Mouse (Mus musculus) liver, embryonic 14.5 days (tissue): ENCODE measurements at regions not wholly inside any gene's neighbourhood (a gene's known extent, or its start where the extent isn't known, plus 50 kb on each side); places are given as distances from the start of the nearest gene placed in this dataset.

Experiments
- ATAC-seq: fragments of 200-750 bp; cut with Nextera tagmentation; 2 replicates; pipeline ENCODE4 v1.8.0; 2017; ENCODE audit warnings: moderate number of reproducible peaks, mild to moderate bottlenecking, moderate library complexity; ENCODE audit not compliant: insufficient read depth
- DNase-seq, 3 experiments: peaks; one replicate each; pipeline ENCODE4 v3.0.0-alpha.2; 2012 to 2013; ENCODE audit warnings: low read depth in 3 of 3, low spot score in 3 of 3
- H3K27ac ChIP-seq: fragments of 300-500 bp; sonication (generic); 2 replicates; pipeline ENCODE4 v1.5.1; 2014; ENCODE audit warnings: moderate library complexity, mild to moderate bottlenecking, control low read depth, inconsistent platforms
- H3K27me3 ChIP-seq: fragments of 300-500 bp; sonication (generic); 2 replicates; pipeline ENCODE4 v1.6.1; 2014; ENCODE audit warnings: mild to moderate bottlenecking, low read length, moderate library complexity; ENCODE audit not compliant: control insufficient read depth, insufficient read depth
- H3K36me3 ChIP-seq: fragments of 300-500 bp; sonication (generic); replicated peaks from 2 replicates; pipeline ENCODE4 v1.6.1; 2014; ENCODE audit warnings: low read depth; ENCODE audit not compliant: control insufficient read depth, insufficient read depth
- H3K4me1 ChIP-seq, 2 experiments: fragments of 200-500 bp in 1 of 2; fragments of 300-500 bp in 1 of 2; sonication (generic) in 1 of 2; replicated peaks; 2 replicates each; pipeline ENCODE4 v1.6.1; 2012 to 2014; ENCODE audit warnings: antibody characterized with exemption in 1 of 2, inconsistent platforms in 1 of 2, low read length in 1 of 2; ENCODE audit not compliant: control insufficient read depth in 2 of 2, insufficient read depth in 2 of 2
- H3K4me2 ChIP-seq: fragments of 300-500 bp; sonication (generic); 2 replicates; pipeline ENCODE4 v1.6.1; 2014; ENCODE audit warnings: low read depth, mild to moderate bottlenecking, control low read depth, moderate library complexity
- H3K4me3 ChIP-seq, 2 experiments: fragments of 200-500 bp in 1 of 2; fragments of 300-500 bp in 1 of 2; sonication (generic) in 1 of 2; 2 replicates each; pipeline ENCODE4 v1.5.1; 2012 to 2014; ENCODE audit warnings: low read depth in 2 of 2, low read length in 2 of 2, mild to moderate bottlenecking in 2 of 2, control low read depth in 1 of 2, inconsistent platforms in 1 of 2, moderate library complexity in 1 of 2; ENCODE audit not compliant: insufficient read depth in 1 of 2
- H3K9ac ChIP-seq: fragments of 300-500 bp; sonication (generic); replicated peaks from 2 replicates; pipeline ENCODE4 v1.6.1; 2014; ENCODE audit warnings: mild to moderate bottlenecking, control low read depth, moderate library complexity
- H3K9me3 ChIP-seq: fragments of 300-500 bp; sonication (generic); 2 replicates; pipeline ENCODE4 v1.6.1; 2016; ENCODE audit warnings: low read length, mixed read lengths; ENCODE audit not compliant: control insufficient read depth
- CTCF ChIP-seq: IDR thresholded peaks from 2 replicates; pipeline ENCODE4 v1.5.1; 2016; ENCODE audit warnings: antibody characterized with exemption, low read depth, control low read depth
- EP300 ChIP-seq: IDR thresholded peaks from 2 replicates; pipeline ENCODE4 v1.6.1; 2016; ENCODE audit warnings: antibody characterized with exemption, low read depth
- WGBS: fragments of 180-500 bp; shearing (Covaris S2); extraction: QIAGEN DNeasy Blood & Tissue Kit; methylation state at CpG from one replicate; pipeline ENCODE4 v1.1.7; 2014; ENCODE audit not compliant: insufficient replicate concordance; 5-methylcytosine and 5-hydroxymethylcytosine counted together

DNA sequence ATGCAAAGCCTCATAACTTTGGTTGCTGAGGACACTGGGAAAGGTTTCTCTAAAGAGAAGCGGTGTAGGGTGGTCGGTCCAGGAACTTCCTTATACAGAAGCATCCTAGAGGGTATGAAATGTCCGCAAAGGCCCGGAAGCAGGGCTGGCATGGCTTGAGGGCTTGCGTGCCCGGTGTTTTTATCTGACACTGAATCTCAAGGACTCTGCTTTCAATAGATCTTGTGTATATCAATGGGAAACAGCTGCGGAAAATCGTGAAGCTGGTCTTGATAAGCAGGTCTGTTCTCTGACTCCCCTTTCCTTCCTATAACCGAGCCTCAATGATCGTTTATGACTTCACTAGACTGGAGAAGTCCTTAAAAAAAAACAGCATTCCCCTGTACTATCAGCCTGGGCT lies 580.4 kb upstream of the Gm19410 start:
- ATAC-seq (no peak), DNase-seq (no peak)
- Histone ChIP-seq H3K27me3 (no peaks in the 10 kb centered on the region), H3K9me3 (no peaks in the 10 kb centered on the region), H3K4me2 (no peak overlapping the region), H3K36me3 (no peaks in the 10 kb centered on the region), H3K9ac (no peak overlapping the region), H3K4me1 (no peaks in the 10 kb centered on the region), H3K27ac (no peak overlapping the region), H3K4me3 (no peak overlapping the region)
- TF ChIP-seq EP300 (no peak), CTCF (no peak)
- WGBS: 22% methylated on average over 10 of the region's 10 CpGs

DNA sequence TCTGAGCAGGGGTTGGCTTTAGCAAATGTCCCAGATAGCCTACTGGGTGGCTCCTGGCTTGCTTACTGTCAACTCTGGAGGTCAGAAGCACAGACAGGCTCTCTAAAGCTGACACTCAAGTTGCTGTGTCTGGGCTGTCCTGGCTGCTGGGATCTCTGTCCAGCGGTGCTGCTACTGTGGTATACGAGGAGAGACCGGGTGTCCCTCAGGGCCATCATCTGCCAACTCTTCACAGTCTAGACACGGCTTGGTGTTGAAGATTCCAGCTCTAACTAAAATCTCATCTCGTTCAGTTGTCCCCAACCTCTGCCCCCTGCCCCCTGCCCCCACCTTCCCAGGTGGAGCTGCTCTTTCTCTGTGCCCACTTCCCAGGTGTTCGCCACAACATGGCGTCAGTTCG lies 577.1 kb upstream of the Gm19410 start:
- H3K4me2 ChIP-seq: no peak overlapping the region
- H3K4me3 ChIP-seq: no peak overlapping the region
- no peaks in the 10 kb centered on the region for H3K4me1 ChIP-seq
- DNase-seq (no peak), ATAC-seq (no peak)
- WGBS: 79% methylated on average over 8 of the region's 8 CpGs
- TF ChIP-seq CTCF (no peak), EP300 (no peak)
- H3K27me3 ChIP-seq: no peaks in the 10 kb centered on the region
- no peaks in the 10 kb centered on the region for H3K9me3 ChIP-seq
- no peaks in the 10 kb centered on the region for H3K36me3 ChIP-seq
- H3K27ac ChIP-seq: no peak overlapping the region
- no peak overlapping the region for H3K9ac ChIP-seq

DNA sequence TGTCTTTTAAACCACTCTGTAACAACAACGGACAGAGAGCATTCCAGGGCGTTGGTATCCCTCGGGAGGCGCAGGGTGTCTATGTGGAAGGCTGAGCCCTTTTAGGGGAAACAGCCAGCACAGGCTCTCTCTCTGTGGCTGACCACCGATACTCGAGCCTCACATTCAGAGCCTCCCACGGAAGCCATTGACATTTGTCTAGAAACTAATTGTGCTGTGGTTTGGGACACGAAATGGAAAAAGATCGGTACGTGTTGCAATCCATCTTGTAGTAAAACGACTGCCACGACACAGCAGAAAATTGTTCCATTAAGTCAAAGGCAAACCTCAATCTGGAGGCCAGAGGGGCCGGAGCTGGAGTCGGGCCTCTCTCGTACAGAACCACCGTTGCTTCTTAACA lies 575.9 kb upstream of the Gm19410 start:
- H3K4me2 ChIP-seq: no peak overlapping the region
- H3K4me3 ChIP-seq: no peak overlapping the region
- TF ChIP-seq CTCF: no peak
- no peak for TF ChIP-seq EP300
- no peaks in the 10 kb centered on the region for H3K27me3 ChIP-seq
- no peaks in the 10 kb centered on the region for H3K36me3 ChIP-seq
- no peak overlapping the region for H3K9ac ChIP-seq
- WGBS: 36% methylated on average over 16 of the region's 16 CpGs
- DNase-seq (no peak), ATAC-seq (no peak)
- no peaks in the 10 kb centered on the region for H3K9me3 ChIP-seq
- H3K27ac ChIP-seq: no peak overlapping the region
- no peaks in the 10 kb centered on the region for H3K4me1 ChIP-seq

DNA sequence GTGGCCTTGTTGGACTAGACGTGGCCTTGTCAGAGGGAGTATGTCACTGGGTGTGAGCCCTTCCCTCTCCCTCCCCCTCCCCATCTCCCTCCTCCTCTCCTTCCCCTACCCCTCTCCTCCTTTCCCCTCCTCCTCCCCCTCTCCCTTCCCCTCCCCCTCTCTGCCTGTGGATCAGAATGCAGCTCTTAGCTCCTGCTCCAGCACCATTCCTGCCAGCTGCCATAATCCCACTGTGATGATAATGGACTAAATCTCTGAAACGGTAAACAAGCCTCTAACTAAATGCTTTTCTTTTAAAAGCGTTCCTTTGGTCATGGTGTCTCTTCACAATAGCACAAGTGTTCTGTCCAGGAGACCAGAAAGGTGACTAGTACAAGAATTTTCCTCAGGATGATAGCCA lies 573.1 kb upstream of the Gm19410 start:
- Histone ChIP-seq H3K36me3 (no peaks in the 10 kb centered on the region), H3K4me1 (no peaks in the 10 kb centered on the region), H3K27me3 (no peaks in the 10 kb centered on the region), H3K9ac (no peak overlapping the region), H3K4me2 (no peak overlapping the region), H3K27ac (no peak overlapping the region), H3K9me3 (no peaks in the 10 kb centered on the region), H3K4me3 (no peak overlapping the region)
- 42% methylated on average over 3 of the region's 3 CpGs for WGBS
- ATAC-seq: no peak
- TF ChIP-seq EP300 (no peak), CTCF (no peak)
- DNase-seq: no peak

DNA sequence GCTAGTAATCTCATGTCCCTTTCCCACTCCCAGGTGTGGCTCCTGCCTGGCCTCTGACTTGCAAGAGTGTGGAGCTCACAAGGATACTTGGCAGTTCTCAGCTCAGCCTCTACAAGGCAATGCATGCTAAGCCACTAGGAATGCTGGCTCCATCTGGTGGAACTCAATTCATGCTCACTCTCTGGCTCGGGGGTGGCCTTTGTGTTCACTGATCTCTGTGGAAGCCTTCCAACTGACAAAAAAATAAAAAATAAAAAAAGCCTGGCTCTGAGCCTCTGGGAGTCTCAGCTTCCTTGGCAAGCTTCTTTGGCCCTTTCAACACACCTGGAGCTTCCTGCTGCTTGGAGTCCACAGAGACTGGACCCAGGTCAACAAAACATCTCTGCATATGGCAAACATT lies 571.8 kb upstream of the Gm19410 start:
- no peak overlapping the region for H3K4me2 ChIP-seq
- 48% methylated on average over 1 of the region's 1 CpGs for WGBS
- ATAC-seq (no peak), DNase-seq (no peak)
- no peak overlapping the region for H3K27ac ChIP-seq
- H3K9me3 ChIP-seq: no peaks in the 10 kb centered on the region
- no peaks in the 10 kb centered on the region for H3K36me3 ChIP-seq
- H3K4me1 ChIP-seq: no peaks in the 10 kb centered on the region
- TF ChIP-seq CTCF (0 out of 2 replicates have a peak, but pooled peaks have one; percentile 14), EP300 (no peak)
- H3K4me3 ChIP-seq: no peak overlapping the region
- no peaks in the 10 kb centered on the region for H3K27me3 ChIP-seq
- no peak overlapping the region for H3K9ac ChIP-seq

DNA sequence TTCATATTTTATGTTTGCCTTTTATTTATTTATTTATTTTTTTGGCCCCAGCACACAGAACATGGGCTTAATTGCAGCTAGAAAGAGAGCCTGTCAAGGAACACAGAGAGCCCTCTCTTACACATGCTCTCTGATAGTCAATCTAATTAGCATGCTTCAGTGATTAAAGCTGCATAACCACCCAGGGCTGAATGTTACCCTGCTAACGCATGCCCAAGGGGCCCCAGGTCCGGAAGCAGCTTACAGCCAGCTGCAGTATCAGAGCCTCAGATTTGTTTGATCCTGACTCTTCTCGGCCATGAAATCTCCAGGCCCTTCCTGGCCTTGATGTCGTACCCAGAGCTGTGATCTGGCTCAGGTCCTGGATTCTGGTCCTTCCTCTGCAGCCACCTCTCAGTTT lies 569.4 kb upstream of the Gm19410 start:
- TF ChIP-seq EP300 (no peak), CTCF (no peak)
- no peaks in the 10 kb centered on the region for H3K36me3 ChIP-seq
- H3K27me3 ChIP-seq: no peaks in the 10 kb centered on the region
- WGBS: 51% methylated on average over 4 of the region's 4 CpGs
- H3K9me3 ChIP-seq: no peaks in the 10 kb centered on the region
- DNase-seq: no peak
- no peak overlapping the region for H3K4me2 ChIP-seq
- no peaks in the 10 kb centered on the region for H3K4me1 ChIP-seq
- no peak overlapping the region for H3K9ac ChIP-seq
- no peak for ATAC-seq
- no peak overlapping the region for H3K27ac ChIP-seq
- no peak overlapping the region for H3K4me3 ChIP-seq
